Mouse (Mus musculus) kidney, adult 11 months (tissue): ENCODE measurements around the gene Prom2.

Experiments
- DNase-seq: peaks from one replicate; pipeline ENCODE4 v3.0.0; 2022

The Prom2 gene

GRCm38 (mm10) chr2:127541185-127541584, at the start of gene Prom2:
TSS of gene Prom2 (minus strand) at chr2:127541467.
- DNase-seq: peak; percentile 68

GRCm38 (mm10) chr2:127590840-127591239, 49.6 kb upstream of the Prom2 start:
- no peak for DNase-seq

- no peak for DNase-seq
Observed at GRCm38 (mm10) chr2:127590204-127590603, 48.9 kb upstream of the Prom2 start.

GRCm38 (mm10) chr2:127588897-127589296, 47.6 kb upstream of the Prom2 start:
- DNase-seq: no peak

- DNase-seq: no peak
Observed at GRCm38 (mm10) chr2:127587514-127587844, 46.2 kb upstream of the Prom2 start.

GRCm38 (mm10) chr2:127586694-127587513, 45.6 kb upstream of the Prom2 start, which contains the start of the genes Zfp661 and Mrps5:
TSS of gene Zfp661 (minus strand) at chr2:127587094.
TSS of gene Mrps5 (plus strand) at chr2:127587222.
- peak; percentile 82 for DNase-seq

GRCm38 (mm10) chr2:127584436-127584858, 43.2 kb upstream of the Prom2 start:
- DNase-seq: peak; percentile 97

GRCm38 (mm10) chr2:127573322-127573721, 32.1 kb upstream of the Prom2 start:
- no peak for DNase-seq

- peak; percentile 69 for DNase-seq
Observed at GRCm38 (mm10) chr2:127559070-127559966, 18.1 kb upstream of the Prom2 start.

GRCm38 (mm10) chr2:127551078-127551477, 9.8 kb upstream of the Prom2 start:
- no peak for DNase-seq

GRCm38 (mm10) chr2:127550446-127550845, 9.2 kb upstream of the Prom2 start:
- no peak for DNase-seq

GRCm38 (mm10) chr2:127549711-127550110, 8.4 kb upstream of the Prom2 start:
- no peak for DNase-seq

GRCm38 (mm10) chr2:127548342-127549074, 7.2 kb upstream of the Prom2 start:
- DNase-seq: no peak

GRCm38 (mm10) chr2:127541697-127542096, 430 bp upstream of the Prom2 start:
- no peak for DNase-seq

GRCm38 (mm10) chr2:127539494-127539893, 1.8 kb downstream of the Prom2 start:
- no peak for DNase-seq

- no peak for DNase-seq
Observed at GRCm38 (mm10) chr2:127537548-127537947, 3.7 kb downstream of the Prom2 start.

GRCm38 (mm10) chr2:127535363-127535762, 5.9 kb downstream of the Prom2 start:
- no peak for DNase-seq

GRCm38 (mm10) chr2:127532379-127532778, 8.9 kb downstream of the Prom2 start:
- DNase-seq: no peak

- no peak for DNase-seq
Observed at GRCm38 (mm10) chr2:127531592-127531991, 9.7 kb downstream of the Prom2 start.

- no peak for DNase-seq
Observed at GRCm38 (mm10) chr2:127530418-127530817, 10.8 kb downstream of the Prom2 start.

- no peak for DNase-seq
Observed at GRCm38 (mm10) chr2:127525004-127525775, 16.1 kb downstream of the Prom2 start.
